Mouse (Mus musculus) embryo, embryonic 11 days (tissue): ENCODE results near the gene Trappc5.

Experiments
- DNase-seq: peaks from one replicate; pipeline ENCODE4 v3.0.0-alpha.2; 2015

The Trappc5 gene

DNA sequence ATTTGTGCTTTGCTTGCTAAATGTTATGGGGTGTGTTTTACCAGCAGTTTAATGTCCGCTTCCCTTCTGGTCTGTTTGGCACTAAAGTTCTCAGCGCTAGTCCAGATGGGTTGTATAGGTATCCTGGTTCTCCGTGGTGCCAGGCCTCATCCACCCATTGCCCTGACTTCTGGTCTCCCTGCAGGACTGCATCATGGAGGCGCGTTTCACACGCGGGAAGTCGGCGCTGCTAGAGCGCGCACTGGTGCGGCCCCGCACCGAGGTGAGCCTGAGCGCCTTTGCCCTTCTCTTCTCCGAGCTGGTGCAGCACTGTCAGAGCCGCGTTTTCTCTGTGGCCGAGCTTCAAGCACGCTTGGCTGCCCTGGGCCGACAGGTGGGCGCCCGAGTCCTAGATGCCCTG, 2.7 kb downstream of the Trappc5 start:
- DNase-seq, result no peak

DNA sequence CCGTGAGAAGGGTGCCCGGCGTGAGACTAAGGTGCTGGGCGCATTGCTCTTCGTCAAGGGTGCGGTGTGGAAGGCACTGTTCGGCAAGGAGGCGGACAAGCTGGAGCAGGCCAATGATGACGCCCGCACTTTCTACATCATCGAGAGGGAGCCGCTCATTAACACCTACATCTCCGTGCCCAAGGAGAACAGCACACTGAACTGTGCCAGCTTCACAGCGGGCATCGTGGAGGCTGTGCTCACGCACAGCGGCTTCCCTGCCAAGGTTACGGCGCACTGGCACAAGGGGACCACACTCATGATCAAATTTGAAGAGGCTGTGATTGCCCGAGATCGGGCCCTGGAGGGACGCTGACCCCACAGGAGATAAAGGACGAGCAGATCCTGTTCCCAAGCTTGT, 3.1 kb downstream of the Trappc5 start:
- no peak for DNase-seq

DNA sequence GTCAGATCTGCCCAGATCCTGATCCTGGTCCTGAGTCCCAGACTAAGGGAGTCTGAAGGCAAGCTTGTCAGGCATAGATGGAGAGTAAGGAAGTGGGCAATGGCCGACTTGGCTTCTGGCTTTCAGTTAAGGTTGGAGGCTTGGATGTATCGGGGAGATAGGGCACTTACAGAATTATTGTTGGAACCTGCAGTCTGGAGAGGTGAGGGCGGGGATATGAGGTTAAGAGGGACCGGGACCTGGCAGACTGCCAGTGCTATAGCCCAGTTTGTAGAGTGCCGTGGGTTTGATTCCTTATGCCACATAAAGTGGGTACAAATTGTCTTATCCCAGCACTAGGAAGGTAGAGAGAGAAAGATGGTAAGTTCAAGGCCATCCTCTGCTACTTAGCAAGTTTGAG, 3.6 kb downstream of the Trappc5 start:
- DNase-seq, result no peak

DNA sequence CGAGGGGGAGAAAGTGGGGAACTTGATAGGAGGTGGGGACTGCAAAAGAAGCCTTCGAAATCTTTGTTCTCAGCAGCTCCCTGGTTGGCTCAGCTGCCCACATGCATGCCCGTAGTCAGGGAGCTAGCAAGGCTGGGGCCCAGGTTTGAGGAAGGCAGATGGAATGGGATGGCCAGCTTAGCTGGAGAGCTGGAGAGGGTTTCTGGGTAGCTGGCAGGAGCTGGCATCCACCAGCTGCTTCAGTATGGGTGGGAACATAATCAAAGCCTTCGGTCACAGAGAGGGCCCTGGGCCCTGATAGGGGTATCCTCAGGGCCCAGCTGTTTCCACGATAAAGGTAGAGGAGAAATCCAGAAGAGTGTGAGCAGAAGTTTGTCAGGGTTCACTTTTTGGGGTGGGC, 6.3 kb downstream of the Trappc5 start:
- no peak for DNase-seq

DNA sequence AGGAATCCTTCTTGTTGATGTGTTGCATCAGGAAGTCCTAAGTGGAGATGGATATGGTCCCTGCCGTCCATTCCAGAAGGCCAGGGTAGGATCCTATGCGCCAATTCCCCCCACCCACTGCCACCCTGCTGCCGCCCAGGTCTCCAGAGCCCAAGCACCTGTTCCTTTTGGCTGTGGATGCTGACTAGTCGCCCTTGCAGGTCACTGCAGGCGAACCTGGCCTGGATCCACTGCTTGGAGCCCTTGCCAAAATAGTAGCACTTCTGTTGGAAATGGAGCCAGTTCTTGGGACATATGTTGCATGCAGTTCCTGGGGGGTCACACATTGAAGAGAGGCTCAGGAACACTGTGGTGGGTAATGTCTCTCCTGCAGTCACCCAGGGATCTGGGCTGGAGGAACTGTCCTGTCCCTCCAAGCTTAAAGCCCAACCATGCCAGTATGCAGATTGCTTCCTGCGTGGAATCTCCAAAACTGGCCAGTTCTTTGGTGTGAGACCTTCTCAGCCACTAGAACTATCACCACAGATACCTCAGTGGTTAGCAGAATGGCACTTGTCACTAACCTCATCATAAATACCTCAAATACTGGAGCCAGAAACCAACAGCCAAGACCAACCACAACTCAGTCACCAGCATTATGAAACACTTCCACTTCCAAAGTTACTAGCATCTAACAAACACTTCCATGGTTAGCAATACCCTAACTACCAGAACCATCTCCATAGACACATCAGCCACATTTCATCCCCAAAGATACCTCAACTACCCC, 7.5 kb downstream of the Trappc5 start:
- no peak for DNase-seq

DNA sequence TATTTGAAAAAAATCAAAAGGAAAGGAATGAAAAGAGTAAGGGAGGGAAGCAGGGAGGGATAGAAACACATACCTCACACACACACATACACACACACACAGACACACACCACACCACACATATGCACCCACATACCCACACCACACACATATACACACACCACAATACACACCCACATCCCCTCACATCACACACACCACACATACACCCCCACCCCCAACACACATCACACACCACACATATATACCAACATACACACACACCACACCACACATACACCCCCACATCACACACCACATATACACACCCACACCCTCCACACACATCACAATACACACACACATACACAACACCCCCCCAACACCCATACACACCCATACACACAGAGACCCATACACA, 8.4 kb downstream of the Trappc5 start:
- no peak for DNase-seq

DNA sequence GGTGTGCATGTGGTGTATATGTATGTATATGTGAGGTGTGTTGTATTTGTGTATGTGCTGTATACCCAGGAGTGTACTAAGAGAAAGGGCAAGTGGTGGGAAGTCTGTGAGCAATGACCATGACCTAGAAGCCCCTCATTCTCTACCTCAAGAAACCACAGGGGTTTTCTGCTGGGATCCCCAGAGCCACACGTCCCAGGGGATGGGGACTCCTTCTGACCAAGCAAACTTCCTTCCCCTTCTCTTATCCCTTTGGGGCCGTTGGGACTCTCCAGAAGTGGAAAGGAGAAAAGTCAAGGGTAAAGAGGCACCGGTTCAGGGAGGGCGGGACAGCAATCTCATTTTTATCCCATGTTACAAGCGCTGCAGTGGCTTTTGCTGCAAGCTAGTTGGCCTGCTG, 9.3 kb downstream of the Trappc5 start:
- no peak for DNase-seq

DNA sequence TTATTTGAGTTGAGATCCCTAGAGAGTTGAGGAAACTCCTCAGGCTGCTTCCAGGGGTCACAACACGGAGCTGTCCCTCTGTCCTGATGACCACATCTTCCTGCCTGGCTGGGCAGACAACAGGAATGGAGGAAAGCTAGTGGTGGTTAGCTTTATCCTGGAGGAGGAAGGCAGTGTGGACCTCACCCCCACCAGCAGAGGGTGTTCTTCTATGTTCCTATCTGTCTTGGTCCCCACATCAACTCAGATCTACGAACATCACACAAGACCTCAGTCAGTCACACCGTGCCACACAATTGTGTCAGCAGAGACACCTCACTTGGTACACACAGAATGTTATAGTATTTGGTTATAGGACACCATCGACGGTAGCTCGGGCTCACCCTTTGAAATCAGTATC, 11.4 kb downstream of the Trappc5 start:
- DNase-seq, result no peak

DNA sequence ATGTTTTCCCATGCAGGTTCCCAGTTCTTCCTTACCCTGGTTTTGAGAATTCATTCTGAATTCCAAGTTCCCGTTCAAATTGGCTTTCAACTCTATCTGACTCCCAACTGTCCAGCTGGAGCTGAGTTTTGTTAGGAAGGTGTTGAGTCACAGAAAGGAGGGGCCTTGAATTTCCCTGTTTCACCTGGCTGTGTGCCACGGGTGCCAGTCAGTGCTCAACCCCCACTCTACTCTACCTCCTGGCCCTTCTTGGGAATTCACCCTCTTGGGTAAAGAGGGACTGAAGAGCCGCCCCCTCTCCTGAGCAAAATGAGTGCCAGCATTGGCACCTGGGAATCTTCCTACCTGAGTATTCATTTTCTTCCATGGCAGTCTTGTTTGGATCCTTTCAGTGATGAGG, 14.7 kb downstream of the Trappc5 start:
- DNase-seq, result no peak

DNA sequence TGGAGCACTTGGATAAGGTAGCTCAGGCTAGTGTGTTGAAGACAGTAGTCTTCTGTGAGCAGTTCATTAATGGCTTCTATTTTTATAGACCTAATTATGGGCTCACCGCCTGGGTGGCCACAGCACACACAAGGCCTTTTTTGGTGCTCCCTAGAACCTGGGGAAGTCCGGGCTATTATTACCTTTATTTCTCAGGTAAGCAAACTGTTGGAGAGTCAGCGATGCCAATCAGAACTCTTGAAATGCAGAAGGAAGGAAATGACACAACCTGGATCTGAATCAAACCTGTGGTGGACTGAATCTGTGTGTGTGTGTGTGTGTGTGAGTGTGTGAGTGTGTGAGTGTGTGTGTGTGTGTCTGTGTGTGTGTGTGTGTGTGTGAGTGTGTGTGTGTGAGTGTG, 18.0 kb downstream of the Trappc5 start, which contains the start of gene Fcer2a:
Gene Fcer2a, minus strand, starts transcription at position 55 of the 400 bp plus-strand sequence.
- no peak for DNase-seq

DNA sequence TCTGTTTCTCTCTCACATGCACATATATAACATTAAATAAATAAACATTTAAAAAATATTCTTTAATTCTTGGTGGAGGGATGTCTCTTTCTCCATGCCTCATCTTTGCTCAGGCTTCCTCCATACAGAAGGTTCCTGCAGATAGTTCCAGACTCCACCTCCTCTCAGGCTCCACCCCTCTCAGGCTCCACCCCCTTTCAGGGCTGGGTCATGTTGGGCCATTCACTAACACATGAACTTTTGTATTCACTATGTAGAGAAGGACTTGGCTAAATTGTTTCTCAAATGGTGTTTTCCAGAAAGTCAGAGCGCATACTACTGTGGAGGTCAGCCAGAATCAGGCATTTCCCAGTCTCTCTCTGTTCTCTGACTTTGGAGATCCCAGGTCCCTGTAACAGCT, 25.4 kb downstream of the Trappc5 start:
- no peak for DNase-seq

DNA sequence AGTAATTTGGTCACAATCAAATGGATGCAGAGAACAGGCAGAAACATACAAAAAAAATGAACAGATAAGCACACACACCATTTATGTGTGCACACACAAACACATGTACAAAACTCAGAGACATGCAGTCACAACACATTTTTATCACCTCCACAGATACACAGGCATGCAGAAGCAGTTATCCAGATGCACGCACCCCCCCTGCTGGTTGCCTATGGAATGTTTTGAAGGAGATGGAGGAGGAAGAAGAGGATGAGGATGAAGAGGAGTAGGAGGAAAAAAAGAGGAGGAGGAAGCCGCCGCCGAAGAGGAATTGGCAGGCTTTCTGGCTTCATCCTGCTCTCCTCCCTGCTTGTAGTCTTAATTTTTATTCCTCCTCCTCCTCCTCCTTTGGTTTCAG, 29.6 kb downstream of the Trappc5 start:
- no peak for DNase-seq

DNA sequence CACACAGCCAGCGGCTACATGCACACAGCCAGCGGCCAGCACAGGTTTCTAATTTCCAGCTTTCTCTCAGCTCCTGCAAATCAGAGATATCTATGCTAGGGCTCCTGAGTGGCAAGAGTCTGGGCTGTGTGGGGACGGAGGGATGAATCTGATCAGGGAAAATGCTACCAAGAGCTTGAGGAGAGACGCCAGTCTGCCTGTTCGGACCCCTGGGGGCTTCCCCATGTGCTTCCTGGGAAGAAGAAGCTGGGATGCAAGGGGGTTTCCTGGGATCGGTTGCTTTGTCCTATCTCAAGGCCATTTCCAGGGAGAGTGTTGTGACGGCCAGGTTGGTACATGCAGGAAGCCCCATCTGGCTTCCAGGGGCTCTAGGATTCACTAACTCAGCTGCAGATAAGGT, 31.5 kb downstream of the Trappc5 start:
- DNase-seq, result no peak

DNA sequence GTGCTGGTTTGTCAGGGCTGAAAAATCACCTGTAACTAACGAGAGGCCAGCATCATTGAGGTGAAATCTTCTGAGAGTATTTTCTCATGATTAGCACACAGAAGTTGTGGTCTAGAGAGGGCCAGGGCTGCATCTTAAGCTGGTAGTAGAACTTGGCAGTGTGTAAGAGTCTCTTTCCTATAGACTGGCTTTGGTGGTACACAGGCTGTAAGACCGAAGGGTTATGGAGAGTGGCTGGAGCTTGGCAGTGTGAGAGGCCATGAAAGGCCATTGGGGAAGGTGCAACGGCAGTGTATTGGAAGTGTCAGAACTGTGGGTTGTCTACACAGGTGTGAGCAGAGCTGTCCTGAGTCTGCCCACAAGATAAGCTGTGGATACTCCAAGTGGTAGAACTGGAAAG, 34.2 kb downstream of the Trappc5 start:
- DNase-seq, result no peak

DNA sequence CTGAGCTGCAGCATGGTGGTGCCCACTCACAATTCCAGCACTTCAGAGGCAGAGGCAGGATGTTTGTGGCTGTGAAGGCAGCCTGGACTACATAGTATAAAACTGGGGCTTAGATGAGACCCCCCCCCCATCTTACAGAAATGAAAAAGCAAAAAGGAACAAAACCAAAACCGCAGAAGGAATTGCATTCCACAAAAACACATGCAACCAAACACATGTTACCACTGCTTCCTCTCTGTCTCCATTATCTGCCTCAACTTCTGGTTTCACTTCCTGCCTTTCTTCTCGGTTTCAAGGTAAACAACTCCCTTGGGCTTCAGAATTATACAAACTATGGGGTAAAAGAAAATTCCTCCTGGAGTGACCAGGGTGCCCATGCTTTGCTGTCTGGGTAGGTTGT, 35.5 kb downstream of the Trappc5 start:
- DNase-seq, result no peak

DNA sequence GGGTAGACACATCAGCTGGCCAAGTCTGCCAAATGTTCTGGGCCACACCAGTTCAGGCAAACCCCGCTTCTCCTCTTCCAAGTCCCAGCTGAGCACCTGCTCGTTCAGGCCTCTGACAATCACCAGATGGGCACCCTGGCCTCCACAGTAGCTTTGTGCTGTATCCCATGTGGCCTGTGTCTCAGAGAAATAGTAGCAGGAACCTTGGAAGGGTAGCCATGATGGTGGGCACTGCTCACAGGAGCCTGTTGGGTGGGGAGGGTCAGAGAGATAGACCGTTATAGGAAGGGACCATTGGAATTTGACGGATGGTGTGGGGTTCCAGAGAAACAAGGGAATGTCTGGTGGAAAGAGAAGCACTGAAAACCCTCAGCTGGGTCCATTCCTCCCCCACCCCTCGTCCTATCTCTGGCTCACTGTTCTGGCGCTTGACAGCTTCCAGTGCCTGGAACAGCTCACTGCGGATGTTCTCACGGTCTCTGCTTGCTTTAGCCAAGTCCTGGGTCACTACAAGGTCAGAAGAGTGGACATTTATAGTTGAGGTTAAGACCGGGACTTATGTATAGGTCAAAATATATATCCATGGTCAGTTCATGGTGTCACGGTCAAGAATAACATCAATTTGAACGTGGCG, 41.3 kb downstream of the Trappc5 start:
- no peak for DNase-seq

DNA sequence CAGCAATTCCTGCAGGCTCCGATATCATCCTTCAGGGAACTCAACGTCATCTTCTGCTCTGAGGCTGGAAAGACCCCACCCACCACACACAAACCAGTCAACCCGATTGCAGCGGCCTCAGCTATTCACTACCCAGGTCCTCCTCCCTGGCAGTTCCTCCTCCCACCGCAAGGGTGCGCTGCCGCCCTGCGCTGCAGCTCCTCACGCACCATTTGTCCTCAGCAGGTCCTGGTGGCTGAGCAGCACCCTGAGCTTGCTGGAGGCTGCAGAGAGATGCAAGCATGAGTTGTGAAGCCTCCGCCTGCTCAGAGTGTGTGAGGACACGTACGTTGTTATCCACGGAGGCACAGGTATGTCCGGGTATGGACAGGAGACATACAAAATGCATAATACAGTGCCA, 42.5 kb downstream of the Trappc5 start:
- DNase-seq, result peak; percentile 67

DNA sequence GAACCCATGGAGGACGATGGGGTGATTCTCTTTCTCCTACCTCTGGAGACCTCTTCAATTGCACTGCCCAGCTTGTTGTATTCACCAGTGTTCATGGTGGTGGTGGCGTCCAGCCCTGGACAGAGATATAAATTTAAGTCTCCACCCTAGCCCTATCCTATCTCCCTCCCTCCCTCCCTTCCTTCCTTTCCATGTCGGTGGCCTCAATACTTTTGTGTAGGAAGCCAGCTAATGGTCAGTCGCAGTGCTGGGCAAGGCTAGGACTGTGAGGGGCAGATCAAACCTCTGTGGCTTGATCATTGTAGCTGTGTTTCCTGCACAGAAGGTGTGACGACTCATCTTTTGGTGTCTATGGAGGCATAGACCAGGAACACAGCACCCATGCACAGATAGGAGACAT, 44.5 kb downstream of the Trappc5 start, which contains the start of gene Clec4g:
Gene Clec4g, minus strand, starts transcription at position 101 of the 400 bp plus-strand sequence.
- DNase-seq, result no peak

DNA sequence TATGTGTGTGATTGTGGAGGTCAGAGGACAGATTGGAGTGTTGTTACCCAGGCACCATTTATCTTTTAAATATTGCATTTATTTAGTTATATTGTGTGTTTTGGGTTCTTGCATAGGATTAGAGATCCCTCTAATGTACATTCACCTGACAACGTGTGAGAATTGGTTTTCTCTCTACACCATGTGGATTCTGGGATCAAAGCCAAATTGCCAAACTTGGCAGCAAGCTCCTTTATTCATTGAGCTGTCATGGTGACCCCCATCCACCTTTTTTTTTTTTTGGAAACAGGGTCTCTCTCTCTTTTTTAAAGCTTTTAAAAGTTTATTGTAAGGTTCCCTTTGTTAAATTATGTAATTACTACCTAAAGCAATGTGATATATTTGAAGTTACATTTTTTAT, 44.9 kb downstream of the Trappc5 start:
- no peak for DNase-seq
